Mouse (Mus musculus) heart, adult 2 months (tissue): Measurements from ENCODE around the gene Plcg2.

ENCODE experiments used
- CTCF ChIP-seq: fragments of 200-600 bp; IDR thresholded peaks from 2 replicates; pipeline ENCODE4 v1.8.1; 2022; ENCODE audit warnings: antibody characterized with exemption, mild to moderate bottlenecking, moderate library complexity
- EP300 ChIP-seq: fragments of 200-500 bp; IDR thresholded peaks from 2 replicates; pipeline ENCODE4 v1.6.1; 2011; ENCODE audit warnings: low read depth, low read length, control low read depth; ENCODE audit not compliant: insufficient read depth

DNA sequence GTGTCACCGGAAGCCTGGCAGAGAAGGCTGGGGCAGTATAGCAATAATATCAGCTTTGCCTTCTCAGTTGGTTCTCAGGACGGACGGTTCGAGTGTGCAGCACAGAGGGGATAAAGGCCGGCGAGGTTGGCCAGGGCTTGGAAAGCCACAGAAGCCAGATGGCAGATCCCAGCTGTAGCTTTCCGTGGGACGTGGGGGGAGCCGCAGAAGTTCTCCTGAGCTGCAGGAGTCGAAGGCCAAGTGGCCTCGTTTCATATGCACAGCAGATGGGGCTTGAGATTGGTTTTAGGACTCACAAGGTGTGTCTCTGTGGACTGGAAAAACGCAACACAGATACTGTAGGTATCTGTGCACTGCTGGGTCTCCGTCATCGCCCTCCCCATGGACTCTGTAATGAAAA is 106.6 kb downstream of the Plcg2 start:
- no peak for TF ChIP-seq CTCF
- no peak for TF ChIP-seq EP300
